Mouse (Mus musculus) embryonic facial prominence, embryonic 14.5 days (tissue): ENCODE measurements at regions not wholly inside any gene's neighbourhood (a gene's known extent, or its start where the extent isn't known, plus 50 kb on each side); places are given as distances from the start of the nearest gene placed in this dataset.
A peak's percentile ranks its signal among the peaks of the same experiment; 100 is the strongest.

Experiments
- ATAC-seq: fragments of 200-750 bp; cut with Nextera tagmentation; 2 replicates; pipeline ENCODE4 v1.8.0; 2017; ENCODE audit warnings: low read depth, moderate number of reproducible peaks, moderate TSS enrichment
- DNase-seq: peaks from one replicate; pipeline ENCODE4 v3.0.0-alpha.2; 2015; ENCODE audit warnings: low spot score
- H3K27ac ChIP-seq: fragments of 300-500 bp; sonication (generic); replicated peaks from 2 replicates; pipeline ENCODE4 v1.5.1; 2014; ENCODE audit warnings: low read depth, mild to moderate bottlenecking, low read length, moderate library complexity
- H3K27me3 ChIP-seq: fragments of 300-500 bp; sonication (generic); replicated peaks from 2 replicates; pipeline ENCODE4 v1.6.1; 2014; ENCODE audit warnings: low read length; ENCODE audit not compliant: control insufficient read depth, insufficient read depth
- H3K36me3 ChIP-seq: fragments of 300-500 bp; sonication (generic); 2 replicates; pipeline ENCODE4 v1.6.1; 2014; ENCODE audit warnings: low read length, mixed read lengths; ENCODE audit not compliant: control insufficient read depth, insufficient read depth
- H3K4me1 ChIP-seq: fragments of 300-500 bp; sonication (generic); 2 replicates; pipeline ENCODE4 v1.6.1; 2014; ENCODE audit warnings: antibody characterized with exemption, low read length; ENCODE audit not compliant: control insufficient read depth, insufficient read depth
- H3K4me2 ChIP-seq: fragments of 300-500 bp; sonication (generic); 2 replicates; pipeline ENCODE4 v1.6.1; 2014; ENCODE audit warnings: low read depth, mild to moderate bottlenecking, low read length, moderate library complexity, mixed read lengths
- H3K4me3 ChIP-seq: fragments of 300-500 bp; sonication (generic); 2 replicates; pipeline ENCODE4 v1.5.1; 2014; ENCODE audit warnings: low read depth, mild to moderate bottlenecking, low read length
- H3K9ac ChIP-seq: fragments of 300-500 bp; sonication (generic); 2 replicates; pipeline ENCODE4 v1.6.1; 2014; ENCODE audit warnings: low read depth, mild to moderate bottlenecking, low read length, moderate library complexity, mixed read lengths
- H3K9me3 ChIP-seq: fragments of 300-500 bp; sonication (generic); 2 replicates; pipeline ENCODE4 v1.6.1; 2016; ENCODE audit warnings: low read length; ENCODE audit not compliant: control insufficient read depth
- WGBS: fragments of 180-500 bp; shearing (Covaris S2); extraction: QIAGEN DNeasy Blood & Tissue Kit; methylation state at CpG from one replicate; pipeline ENCODE4 v1.1.7; 2014; 5-methylcytosine and 5-hydroxymethylcytosine counted together

GRCm38 (mm10) chr13:107880551-107880950, 163.7 kb upstream of the Smim15 start:
- no peaks in the 10 kb centered on the region for H3K36me3 ChIP-seq
- H3K27me3 ChIP-seq, result no peaks in the 10 kb centered on the region
- no peak overlapping the region for H3K27ac ChIP-seq
- WGBS, result 96% methylated on average over 2 of the region's 2 CpGs
- H3K4me2 ChIP-seq, result no peak overlapping the region
- DNase-seq (no peak), ATAC-seq (no peak)
- H3K9ac ChIP-seq, result no peak overlapping the region
- peaks cover 3% of the 10 kb centered on the region; the same call in 1 of the 2 replicates for H3K9me3 ChIP-seq
- peaks cover 11% of the 10 kb centered on the region; the same call in 1 of the 2 replicates for H3K4me1 ChIP-seq
- no peak overlapping the region for H3K4me3 ChIP-seq

- no peak for ATAC-seq
- Histone ChIP-seq H3K4me2 (no peak overlapping the region), H3K27ac (no peak overlapping the region)
These were observed 164.7 kb upstream of the Smim15 start for GRCm38 (mm10) chr13:107879535-107879934.

DNA sequence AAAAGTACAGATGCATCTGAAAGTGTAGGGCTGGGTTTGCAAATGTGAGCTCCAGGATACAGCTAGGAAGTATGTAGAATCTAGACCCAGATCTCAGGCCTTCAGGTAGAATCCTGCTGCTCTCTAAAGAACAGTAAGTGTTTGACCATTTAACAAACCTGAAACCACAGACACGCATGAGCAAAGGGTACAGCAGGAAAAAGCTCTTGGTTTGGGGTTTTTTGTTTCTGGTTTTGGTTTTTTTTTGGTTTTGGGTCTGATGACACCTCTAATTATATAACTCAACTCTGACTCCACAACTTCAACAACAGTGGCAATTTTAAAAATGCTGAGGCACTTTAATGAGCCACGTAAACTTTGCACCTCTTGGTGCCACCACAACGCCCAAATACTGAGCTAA, 165.3 kb upstream of the Smim15 start:
- Histone ChIP-seq H3K36me3 (no peaks in the 10 kb centered on the region), H3K4me3 (no peak overlapping the region), H3K9me3 (peaks cover 3% of the 10 kb centered on the region; the same call in 1 of the 2 replicates), H3K9ac (no peak overlapping the region), H3K27me3 (no peaks in the 10 kb centered on the region), H3K4me2 (no peak overlapping the region), H3K27ac (no peak overlapping the region), H3K4me1 (peaks cover 5% of the 10 kb centered on the region; the same call in 1 of the 2 replicates)
- WGBS, result 83% methylated on average over 3 of the region's 3 CpGs
- DNase-seq (no peak), ATAC-seq (no peak)

More at GRCm38 (mm10) chr13:107879535-107879934, 164.7 kb upstream of the Smim15 start:
- 59% methylated on average over 7 of the region's 8 CpGs for WGBS
- Histone ChIP-seq H3K27me3 (no peaks in the 10 kb centered on the region), H3K9ac (no peak overlapping the region), H3K4me1 (peaks cover 6% of the 10 kb centered on the region; the same call in 1 of the 2 replicates), H3K36me3 (no peaks in the 10 kb centered on the region), H3K4me3 (no peak overlapping the region), H3K9me3 (peaks cover 3% of the 10 kb centered on the region; the same call in 1 of the 2 replicates)
- peak; percentile 59 for DNase-seq

- Histone ChIP-seq H3K4me1 (peaks cover 18% of the 10 kb centered on the region), H3K4me2 (no peak overlapping the region), H3K36me3 (no peaks in the 10 kb centered on the region), H3K9ac (no peak overlapping the region), H3K4me3 (no peak overlapping the region), H3K27me3 (no peaks in the 10 kb centered on the region), H3K9me3 (no peaks in the 10 kb centered on the region), H3K27ac (no peak overlapping the region)
- ATAC-seq (peak; percentile 17; the same call in 1 of the 2 replicates), DNase-seq (no peak)
- 58% methylated on average over 2 of the region's 2 CpGs for WGBS
These were observed 171.0 kb upstream of the Smim15 start for GRCm38 (mm10) chr13:107873244-107873667.

GRCm38 (mm10) chr13:107872574-107872973, 171.7 kb upstream of the Smim15 start:
- ATAC-seq (no peak), DNase-seq (no peak)
- H3K9ac ChIP-seq, result no peak overlapping the region
- H3K27ac ChIP-seq, result no peak overlapping the region
- 66% methylated on average over 8 of the region's 8 CpGs for WGBS
- peaks cover 18% of the 10 kb centered on the region for H3K4me1 ChIP-seq
- no peaks in the 10 kb centered on the region for H3K36me3 ChIP-seq
- H3K9me3 ChIP-seq, result no peaks in the 10 kb centered on the region
- H3K4me2 ChIP-seq, result no peak overlapping the region
- no peak overlapping the region for H3K4me3 ChIP-seq
- H3K27me3 ChIP-seq, result no peaks in the 10 kb centered on the region

- H3K9me3 ChIP-seq, result no peaks in the 10 kb centered on the region
- no peak overlapping the region for H3K27ac ChIP-seq
- no peak overlapping the region for H3K9ac ChIP-seq
- no peak overlapping the region for H3K4me3 ChIP-seq
- H3K36me3 ChIP-seq, result no peaks in the 10 kb centered on the region
- DNase-seq (peak; percentile 35), ATAC-seq (peak; percentile 59; the same call in 1 of the 2 replicates)
- WGBS, result 50% methylated on average over 10 of the region's 10 CpGs
- H3K4me1 ChIP-seq, result peaks cover 18% of the 10 kb centered on the region
- H3K4me2 ChIP-seq, result no peak overlapping the region
- no peaks in the 10 kb centered on the region for H3K27me3 ChIP-seq
These were observed 172.1 kb upstream of the Smim15 start for GRCm38 (mm10) chr13:107872137-107872536.

DNA sequence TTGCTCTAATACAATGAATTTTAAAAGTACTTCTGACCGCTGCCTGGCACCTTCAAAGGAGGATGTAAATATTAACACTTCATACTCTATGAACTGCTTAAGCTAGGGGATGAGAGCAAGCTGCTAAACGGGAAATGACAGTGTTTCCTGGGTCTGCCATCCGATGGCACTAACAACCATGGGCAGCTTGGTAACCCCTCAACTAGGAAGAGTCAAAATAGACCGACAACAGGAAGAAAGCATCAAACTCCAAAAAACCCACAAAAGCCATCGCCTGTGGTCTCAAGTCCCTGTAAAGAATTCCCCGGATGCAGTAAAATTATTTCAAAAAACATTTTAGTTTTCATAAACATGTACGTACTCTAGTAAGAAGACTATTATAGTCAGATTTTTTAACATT, 175.3 kb upstream of the Smim15 start:
- WGBS, result 80% methylated on average over 7 of the region's 7 CpGs
- no peak overlapping the region for H3K9ac ChIP-seq
- ATAC-seq, result no peak

DNA sequence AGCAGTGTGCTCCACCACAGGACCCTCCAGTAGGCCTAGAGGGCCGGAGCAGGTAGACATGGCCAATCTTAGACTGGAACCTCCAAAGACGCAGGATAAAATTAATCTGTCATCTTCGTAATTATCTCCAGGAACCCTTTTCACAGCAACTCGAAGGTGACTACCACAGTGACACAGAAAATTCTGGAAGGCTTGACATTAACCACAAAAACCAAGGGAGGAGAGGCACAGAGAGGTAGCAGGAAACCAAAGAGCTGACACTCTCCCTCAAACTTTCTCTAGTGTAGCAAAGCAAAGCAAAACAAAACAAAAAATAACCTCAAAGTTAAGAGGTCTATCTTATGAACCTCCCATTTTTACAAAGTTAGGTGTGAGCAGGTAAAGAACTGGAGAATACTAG, 177.4 kb upstream of the Smim15 start:
- Histone ChIP-seq H3K9ac (no peak overlapping the region), H3K36me3 (no peaks in the 10 kb centered on the region), H3K4me2 (no peak overlapping the region), H3K27ac (no peak overlapping the region), H3K9me3 (no peaks in the 10 kb centered on the region), H3K4me1 (peaks cover 3% of the 10 kb centered on the region), H3K4me3 (no peak overlapping the region), H3K27me3 (no peaks in the 10 kb centered on the region)
- ATAC-seq, result no peak
- no peak for DNase-seq
- WGBS, result 84% methylated on average over 4 of the region's 4 CpGs

More for the DNA sequence above, 175.3 kb upstream of the Smim15 start:
- DNase-seq, result no peak
- Histone ChIP-seq H3K9me3 (no peaks in the 10 kb centered on the region), H3K27ac (no peak overlapping the region), H3K27me3 (no peaks in the 10 kb centered on the region), H3K4me2 (no peak overlapping the region), H3K4me1 (peaks cover 18% of the 10 kb centered on the region), H3K36me3 (no peaks in the 10 kb centered on the region), H3K4me3 (no peak overlapping the region)
